Mouse (Mus musculus): ENCODE measurements around the gene Susd6. TPM values are rescaled to one million over a fixed set of nuclear protein-coding genes. Genes with fewer than 3 reads are reported as not detected.

The Susd6 gene
- polyA plus RNA-seq, 1 experiment: 5.9 TPM

GRCm38 (mm10) chr12:80793535-80793934 is 3.2 kb downstream of the Susd6 start:
- Histone ChIP-seq H3K4me1 (peaks cover 60% of the 10 kb centered on the region), H3K27me3 (replicated peaks) (no peaks in the 10 kb centered on the region), H3K4me3 (replicated peaks) (no peak overlapping the region), H3K36me3 (replicated peaks; ENCODE audit: low read length) (peaks cover 31% of the 10 kb centered on the region), H3K9me3 (no peaks in the 10 kb centered on the region)
- no peak for TF ChIP-seq GATA1 (IDR thresholded peaks at IDR 0.05; ENCODE audit: borderline replicate concordance, low read length)
- no peak for TF ChIP-seq FLI1 (IDR thresholded peaks at IDR 0.05; ENCODE audit: low read length)

- Histone ChIP-seq H3K9me3 (no peaks in the 10 kb centered on the region), H3K27me3 (replicated peaks) (no peaks in the 10 kb centered on the region), H3K36me3 (replicated peaks; ENCODE audit: low read length) (peaks cover 33% of the 10 kb centered on the region), H3K4me1 (peaks cover 62% of the 10 kb centered on the region), H3K4me3 (replicated peaks) (no peak overlapping the region)
- TF ChIP-seq FLI1 (IDR thresholded peaks at IDR 0.05; ENCODE audit: low read length): no peak
- no peak for TF ChIP-seq GATA1 (IDR thresholded peaks at IDR 0.05; ENCODE audit: borderline replicate concordance, low read length)
Observed at GRCm38 (mm10) chr12:80794522-80794921, 4.2 kb downstream of the Susd6 start.

DNA sequence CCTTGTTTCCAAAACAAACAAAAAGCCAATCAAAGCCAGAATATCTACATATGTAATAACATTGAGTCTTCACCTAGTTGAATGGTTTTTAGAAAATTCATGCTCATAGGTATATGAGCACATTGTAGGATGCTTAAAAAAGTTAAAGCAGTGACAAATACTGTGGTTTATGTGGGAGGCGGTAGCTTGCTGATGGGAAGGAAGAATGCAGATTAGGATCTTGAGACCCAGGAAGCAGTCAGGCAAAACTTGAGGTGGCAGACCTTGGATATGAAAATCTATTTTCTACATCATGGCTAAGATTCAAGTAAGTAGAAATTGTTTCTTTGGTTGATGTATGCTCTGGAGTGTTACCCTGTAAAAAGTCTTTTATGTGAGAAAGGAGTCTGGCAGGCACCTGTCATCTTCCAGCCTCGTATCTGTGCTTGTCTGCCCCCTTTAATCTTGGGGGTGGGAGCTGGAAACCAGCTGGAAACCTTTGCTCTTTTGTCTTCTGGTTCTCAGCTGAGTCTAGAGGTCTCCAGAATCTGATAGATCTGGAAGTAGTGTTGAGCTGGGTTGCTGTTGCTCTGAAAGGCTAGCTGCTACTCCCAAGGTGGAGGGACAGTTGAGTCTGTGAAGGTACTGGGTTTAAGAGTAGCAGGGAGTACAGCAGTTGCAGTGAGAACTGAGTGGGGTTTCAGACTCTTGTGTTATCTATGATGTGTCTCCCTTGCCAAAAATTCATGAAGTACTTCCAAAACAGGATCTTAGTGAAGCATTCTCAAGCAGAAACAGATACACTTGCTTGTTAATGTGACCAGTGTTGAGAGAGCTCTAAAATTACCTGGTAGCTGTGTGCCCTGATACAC is 4.8 kb downstream of the Susd6 start:
- Histone ChIP-seq H3K9me3 (no peaks in the 10 kb centered on the region), H3K27me3 (replicated peaks) (no peaks in the 10 kb centered on the region), H3K4me1 (peaks cover 63% of the 10 kb centered on the region), H3K4me3 (replicated peaks) (peak overlapping the region; percentile 56), H3K36me3 (replicated peaks; ENCODE audit: low read length) (peaks cover 34% of the 10 kb centered on the region)
- TF ChIP-seq FLI1 (IDR thresholded peaks at IDR 0.05; ENCODE audit: low read length): no peak
- no peak for TF ChIP-seq GATA1 (IDR thresholded peaks at IDR 0.05; ENCODE audit: borderline replicate concordance, low read length)

- Histone ChIP-seq H3K4me3 (replicated peaks) (no peak overlapping the region), H3K36me3 (replicated peaks; ENCODE audit: low read length) (peaks cover 37% of the 10 kb centered on the region), H3K9me3 (no peaks in the 10 kb centered on the region), H3K27me3 (replicated peaks) (no peaks in the 10 kb centered on the region), H3K4me1 (peaks cover 84% of the 10 kb centered on the region)
- TF ChIP-seq GATA1 (IDR thresholded peaks at IDR 0.05; ENCODE audit: borderline replicate concordance, low read length) (no peak), FLI1 (IDR thresholded peaks at IDR 0.05; ENCODE audit: low read length) (no peak)
Observed at GRCm38 (mm10) chr12:80798271-80798670, 8.0 kb downstream of the Susd6 start.

GRCm38 (mm10) chr12:80800156-80800555 is 9.8 kb downstream of the Susd6 start:
- TF ChIP-seq GATA1 (IDR thresholded peaks at IDR 0.05; ENCODE audit: borderline replicate concordance, low read length) (no peak), FLI1 (IDR thresholded peaks at IDR 0.05; ENCODE audit: low read length) (no peak)
- H3K9me3 ChIP-seq: no peaks in the 10 kb centered on the region
- H3K27me3 ChIP-seq (replicated peaks): no peaks in the 10 kb centered on the region
- H3K4me3 ChIP-seq (replicated peaks): peak overlapping the region; percentile 42
- peaks cover 27% of the 10 kb centered on the region for H3K36me3 ChIP-seq (replicated peaks; ENCODE audit: low read length)
- peaks cover 79% of the 10 kb centered on the region for H3K4me1 ChIP-seq

DNA sequence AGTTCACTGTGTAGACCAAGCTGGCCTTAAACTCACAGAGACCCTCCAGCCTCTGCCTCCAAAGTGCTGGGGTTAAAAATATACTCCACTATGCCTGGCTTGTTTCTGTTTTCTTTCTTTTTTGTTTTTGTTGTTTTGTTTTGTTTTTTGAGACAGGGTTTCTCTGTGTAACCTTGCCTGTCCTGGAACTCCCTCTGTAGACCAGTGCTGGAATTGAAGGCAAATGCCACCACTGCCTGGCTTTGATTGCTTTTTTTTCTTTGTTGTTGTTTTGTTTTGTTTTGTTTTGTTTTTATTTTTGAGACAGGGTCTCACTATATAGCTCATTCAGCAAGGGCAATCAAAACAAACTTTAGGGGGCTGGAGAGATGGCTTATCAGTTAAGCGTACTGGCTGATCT is 11.1 kb downstream of the Susd6 start:
- Histone ChIP-seq H3K9me3 (no peaks in the 10 kb centered on the region), H3K4me1 (peaks cover 79% of the 10 kb centered on the region), H3K36me3 (replicated peaks; ENCODE audit: low read length) (peaks cover 30% of the 10 kb centered on the region), H3K27me3 (replicated peaks) (no peaks in the 10 kb centered on the region), H3K4me3 (replicated peaks) (no peak overlapping the region)
- no peak for TF ChIP-seq FLI1 (IDR thresholded peaks at IDR 0.05; ENCODE audit: low read length)
- TF ChIP-seq GATA1 (IDR thresholded peaks at IDR 0.05; ENCODE audit: borderline replicate concordance, low read length): no peak

DNA sequence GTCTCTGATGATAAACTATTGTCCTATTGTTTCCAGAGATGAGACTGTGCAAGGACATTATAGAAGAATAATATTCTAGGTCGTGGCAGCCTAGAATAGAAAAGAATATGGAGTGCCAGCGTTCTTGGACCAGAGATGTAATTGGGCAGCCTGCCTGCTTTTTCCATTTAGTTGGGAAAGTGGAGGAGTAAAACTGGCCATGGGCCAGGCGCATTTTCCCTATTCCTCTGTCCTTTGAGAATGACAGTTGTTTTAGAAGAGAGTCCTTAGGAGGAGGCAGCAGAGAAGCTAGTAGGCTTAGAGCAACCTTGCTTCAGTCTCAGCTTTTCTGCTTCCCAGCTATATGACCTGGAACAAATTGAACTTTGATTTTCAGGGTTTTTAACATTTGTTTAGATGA is 13.6 kb downstream of the Susd6 start:
- no peak for TF ChIP-seq GATA1 (IDR thresholded peaks at IDR 0.05; ENCODE audit: borderline replicate concordance, low read length)
- TF ChIP-seq FLI1 (IDR thresholded peaks at IDR 0.05; ENCODE audit: low read length): no peak
- no peak overlapping the region for H3K4me3 ChIP-seq (replicated peaks)
- no peaks in the 10 kb centered on the region for H3K9me3 ChIP-seq
- H3K27me3 ChIP-seq (replicated peaks): no peaks in the 10 kb centered on the region
- H3K4me1 ChIP-seq: peaks cover 92% of the 10 kb centered on the region
- peaks cover 23% of the 10 kb centered on the region for H3K36me3 ChIP-seq (replicated peaks; ENCODE audit: low read length)

GRCm38 (mm10) chr12:80804861-80805428 is 14.6 kb downstream of the Susd6 start:
- no peaks in the 10 kb centered on the region for H3K9me3 ChIP-seq
- H3K4me3 ChIP-seq (replicated peaks): no peak overlapping the region
- peaks cover 95% of the 10 kb centered on the region for H3K4me1 ChIP-seq
- H3K36me3 ChIP-seq (replicated peaks; ENCODE audit: low read length): peaks cover 23% of the 10 kb centered on the region
- H3K27me3 ChIP-seq (replicated peaks): no peaks in the 10 kb centered on the region
- no peak for TF ChIP-seq GATA1 (IDR thresholded peaks at IDR 0.05; ENCODE audit: borderline replicate concordance, low read length)
- TF ChIP-seq FLI1 (IDR thresholded peaks at IDR 0.05; ENCODE audit: low read length): no peak

DNA sequence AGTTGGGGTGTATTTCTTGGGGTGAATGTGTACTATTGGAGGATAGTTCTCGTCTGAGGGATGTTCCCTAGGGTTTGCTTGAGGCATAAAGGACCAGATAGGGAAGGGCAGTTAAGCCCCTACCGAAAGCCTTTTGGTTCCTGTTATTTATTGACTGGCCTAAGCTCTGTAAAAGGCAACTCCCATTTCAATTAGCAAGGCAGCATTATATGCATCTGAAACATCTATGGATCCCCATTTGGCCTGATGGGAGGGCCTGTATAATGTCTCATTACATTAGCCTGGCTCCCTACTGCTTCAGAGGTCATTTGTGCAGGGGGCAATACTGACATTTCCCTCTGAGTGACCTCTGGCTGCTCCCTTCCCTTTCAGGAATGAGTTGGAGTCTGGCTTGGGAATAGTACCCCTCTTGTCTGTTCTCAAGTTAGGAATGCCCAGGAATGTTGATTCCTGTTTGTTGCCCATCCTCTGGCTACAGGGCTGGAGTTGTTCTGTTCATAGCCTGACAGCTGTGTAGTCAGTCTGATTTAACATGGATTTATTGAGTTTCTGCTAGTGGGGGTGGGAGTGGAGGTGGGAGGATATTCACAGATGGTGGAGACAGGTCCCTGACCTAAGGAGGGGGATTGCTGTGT is 17.3 kb downstream of the Susd6 start:
- peaks cover 20% of the 10 kb centered on the region for H3K36me3 ChIP-seq (replicated peaks; ENCODE audit: low read length)
- H3K27me3 ChIP-seq (replicated peaks): no peaks in the 10 kb centered on the region
- peaks cover 95% of the 10 kb centered on the region for H3K4me1 ChIP-seq
- TF ChIP-seq FLI1 (IDR thresholded peaks at IDR 0.05; ENCODE audit: low read length) (no peak), GATA1 (IDR thresholded peaks at IDR 0.05; ENCODE audit: borderline replicate concordance, low read length) (no peak)
- H3K4me3 ChIP-seq (replicated peaks): no peak overlapping the region
- no peaks in the 10 kb centered on the region for H3K9me3 ChIP-seq

DNA sequence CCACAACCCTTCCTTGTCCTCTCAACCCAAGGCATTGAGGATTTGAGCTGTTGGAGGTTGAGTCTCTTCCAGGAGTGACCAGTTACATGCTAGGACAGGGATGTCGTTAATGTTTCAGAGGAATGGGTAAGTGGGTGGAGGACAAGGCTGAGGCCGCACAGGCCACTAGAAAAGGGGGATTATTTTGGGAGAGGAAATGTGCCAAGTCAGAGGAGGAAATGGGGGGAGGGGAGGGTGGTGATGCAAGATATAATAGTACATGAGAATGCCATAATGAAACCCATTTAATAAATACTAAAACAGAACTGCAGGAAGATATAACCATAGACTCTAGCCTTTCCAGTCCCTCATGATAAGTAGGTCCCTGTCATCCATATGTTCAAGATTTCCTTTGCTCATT is 19.7 kb downstream of the Susd6 start:
- Histone ChIP-seq H3K9me3 (no peaks in the 10 kb centered on the region), H3K4me1 (peaks cover 99% of the 10 kb centered on the region), H3K27me3 (replicated peaks) (no peaks in the 10 kb centered on the region), H3K4me3 (replicated peaks) (peak overlapping the region; percentile 75), H3K36me3 (replicated peaks; ENCODE audit: low read length) (peaks cover 14% of the 10 kb centered on the region)
- TF ChIP-seq FLI1 (IDR thresholded peaks at IDR 0.05; ENCODE audit: low read length) (no peak), GATA1 (IDR thresholded peaks at IDR 0.05; ENCODE audit: borderline replicate concordance, low read length) (no peak)
